ENCODE assay signal across 29 mouse cellular contexts in the genomic region with DNA sequence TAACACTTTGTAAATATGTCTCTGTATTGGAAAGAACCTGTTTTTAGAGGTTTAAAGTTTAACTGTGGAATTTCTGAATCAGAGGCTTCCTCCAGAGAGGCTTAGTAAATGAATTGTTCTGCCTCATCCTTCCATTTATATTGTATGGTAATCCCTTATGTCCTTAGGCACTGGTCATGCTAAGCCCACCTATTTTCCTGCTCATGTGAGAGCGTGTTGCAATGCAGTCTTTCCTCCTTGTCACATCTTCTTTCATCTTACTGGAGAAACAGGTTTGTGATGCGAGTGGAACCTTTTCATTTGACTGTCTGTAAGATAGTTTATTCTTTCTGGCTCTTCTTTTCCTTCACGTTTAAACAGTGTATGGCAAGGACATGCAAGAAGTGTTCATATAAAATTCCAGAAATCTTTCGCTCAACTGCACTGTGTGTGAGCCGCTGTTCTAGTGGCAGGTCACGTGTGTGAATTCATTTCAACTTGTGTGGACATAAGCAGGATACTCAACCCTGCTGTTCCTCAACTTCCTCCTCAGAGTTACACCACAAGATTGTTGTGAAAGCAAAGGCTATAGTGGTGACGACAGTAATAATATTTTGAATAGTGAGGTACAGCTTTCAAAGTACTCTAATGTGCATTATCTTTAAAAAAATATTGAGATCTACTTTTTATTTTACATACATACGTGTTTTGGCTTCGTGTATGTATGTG. TPM values are rescaled to one million over a fixed set of nuclear protein-coding genes. Genes with fewer than 3 reads are reported as not detected.
DNase-seq lines count a peak whose midpoint lies in the region; ATAC-seq and TF ChIP-seq lines count a peak whose summit lies in the region.
"Had no signal": no experiment of that assay in that cellular context is flagged by ENCODE, and none has a peak within 500 bp of the region (broad histone marks: within the 10 kb centered on the region; RNA-seq: fewer than 3 reads in every experiment).

No protein-coding gene starts in this region.

- H3K4me2 ChIP-seq in hindbrain, embryonic 14.5 days (replicated peaks) = no peak overlapping the region
- H3K4me2 ChIP-seq: embryonic facial prominence, embryonic 15.5 days; heart, embryonic 11.5 days; heart, embryonic 15.5 days had no signal

- DNase-seq in hindbrain, embryonic 14.5 days (ENCODE audit: low spot score) = peak; percentile 13
- DNase-seq in hindbrain, embryonic 10.5 days (ENCODE audit: low spot score) = no peak
- DNase-seq in lung, postnatal 25 days (ENCODE audit: low spot score) = peak; percentile 23
- DNase-seq in lung, adult 2 months = no peak
- no peak for DNase-seq in c-Kit-positive CD71-positive TER-119-positive erythroid progenitor cells, embryonic 14.5 days (ENCODE audit: low spot score)
- no peak for DNase-seq in right cerebral cortex, adult 18-20 months
- DNase-seq: adrenal gland, postnatal 10 days; cerebellum, adult 2 months; cerebellum, postnatal 10 days; embryo, embryonic 11 days; heart, adult 2 months; heart, postnatal 14 days had no signal

- no peak overlapping the region for H3K4me3 ChIP-seq in hindbrain, embryonic 14.5 days (replicated peaks; ENCODE audit: low read length)
- H3K4me3 ChIP-seq in hindbrain, embryonic 10.5 days = no peak overlapping the region
- no peak overlapping the region for H3K4me3 ChIP-seq in lung, adult 2 months (replicated peaks; ENCODE audit: extremely low read depth, low read depth, low read length)
- H3K4me3 ChIP-seq: embryonic facial prominence, embryonic 15.5 days; erythroblast, embryonic 14.5 days; forebrain, embryonic 10.5 days; heart, adult 2 months; heart, embryonic 15.5 days had no signal

- no peak for TF ChIP-seq POLR2A in lung, adult 2 months (IDR thresholded peaks at IDR 0.05; ENCODE audit: borderline replicate concordance, extremely low read depth, low read depth, low read length)

- H3K9me3 ChIP-seq in hindbrain, embryonic 14.5 days (ENCODE audit: control insufficient read depth, low read length) = no peaks in the 10 kb centered on the region
- H3K9me3 ChIP-seq in hindbrain, embryonic 10.5 days = no peaks in the 10 kb centered on the region
- H3K9me3 ChIP-seq: embryonic facial prominence, embryonic 15.5 days; heart, embryonic 15.5 days had no signal

- no peak overlapping the region for H3K27ac ChIP-seq in hindbrain, embryonic 14.5 days
- H3K27ac ChIP-seq in hindbrain, embryonic 10.5 days = no peak overlapping the region
- H3K27ac ChIP-seq: embryonic facial prominence, embryonic 15.5 days; forebrain, embryonic 10.5 days; heart, adult 2 months; heart, embryonic 15.5 days had no signal

- H3K27me3 ChIP-seq in hindbrain, embryonic 14.5 days (ENCODE audit: control insufficient read depth, insufficient read depth, low read length) = no peaks in the 10 kb centered on the region
- no peaks in the 10 kb centered on the region for H3K27me3 ChIP-seq in hindbrain, embryonic 10.5 days (ENCODE audit: insufficient read depth, poor library complexity, severe bottlenecking)
- H3K27me3 ChIP-seq: embryonic facial prominence, embryonic 15.5 days; heart, embryonic 15.5 days had no signal

- H3K4me1 ChIP-seq in hindbrain, embryonic 14.5 days (replicated peaks; ENCODE audit: control insufficient read depth, insufficient read depth, low read length) = no peaks in the 10 kb centered on the region
- no peaks in the 10 kb centered on the region for H3K4me1 ChIP-seq in hindbrain, embryonic 10.5 days (replicated peaks)
- H3K4me1 ChIP-seq in lung, adult 2 months (ENCODE audit: control insufficient read depth, insufficient read depth, low read length) = no peaks in the 10 kb centered on the region
- H3K4me1 ChIP-seq: embryonic facial prominence, embryonic 15.5 days; forebrain, embryonic 10.5 days; heart, embryonic 15.5 days had no signal

- no peaks in the 10 kb centered on the region for H3K36me3 ChIP-seq in hindbrain, embryonic 14.5 days (replicated peaks; ENCODE audit: control insufficient read depth, insufficient read depth)
- no peaks in the 10 kb centered on the region for H3K36me3 ChIP-seq in hindbrain, embryonic 10.5 days
- H3K36me3 ChIP-seq: embryonic facial prominence, embryonic 15.5 days; forebrain, embryonic 10.5 days; heart, embryonic 15.5 days had no signal

- H3K9ac ChIP-seq in hindbrain, embryonic 14.5 days = no peak overlapping the region
- H3K9ac ChIP-seq: embryonic facial prominence, embryonic 15.5 days; heart, embryonic 15.5 days had no signal

- ATAC-seq in hindbrain, embryonic 14.5 days (ENCODE audit: low FRiP score) = no peak
- ATAC-seq in hematopoietic stem cell, adult 5-6 weeks (replicated peaks in 1 of 2; ENCODE audit: insufficient read depth in 1 of 2, low FRiP score in 2 of 2, low TSS enrichment in 1 of 2, low read depth in 1 of 2, poor library complexity in 2 of 2, severe bottlenecking in 2 of 2) = peak; percentile 72 to 88
- peak; percentile 96 for ATAC-seq in neutrophil, adult 5-6 weeks (ENCODE audit: extremely low read depth, insufficient number of reproducible peaks, low FRiP score, poor library complexity, severe bottlenecking)
- ATAC-seq: hindbrain, embryonic 16.5 days had no signal

- 88% methylated on average over 9 of the region's 9 CpGs for WGBS in hindbrain, embryonic 14.5 days
- 87% methylated on average over 9 of the region's 9 CpGs for WGBS in hindbrain, embryonic 10.5 days
- WGBS in lung, adult 2 months = 59% methylated on average over 9 of the region's 9 CpGs

- no peak for TF ChIP-seq CTCF in lung, adult 2 months (IDR thresholded peaks at IDR 0.05; ENCODE audit: insufficient read depth, low read length)

RNA-seq across cellular contexts. Expression of a gene that starts 6.8 kb away (rescaled TPM):
- 2.2 and 4.2 TPM in 2 replicates for polyA plus RNA-seq in hindbrain, embryonic 14.5 days (2014; fragmentation: Nextera tagmentation; extraction: Ambion mirVana)
- polyA plus RNA-seq in hindbrain, embryonic 10.5 days (2016; fragmentation: Nextera tagmentation; extraction: Ambion mirVana) = 2.5 and 4.9 TPM in 2 replicates
- polyA plus RNA-seq in lung, adult 2 months (2012; rRNA removed) = 11.4 and 26.2 TPM in 2 replicates
- total RNA-seq in hematopoietic stem cell, adult 5-6 weeks (2017) = not detected in 2 replicates
- not detected in 2 replicates for total RNA-seq in neutrophil, adult 5-6 weeks (2017)
- total RNA-seq: adrenal gland, postnatal 4 days; gastrocnemius, adult 8-10 months; gastrocnemius, postnatal 4 days; heart, adult 2 months; heart, postnatal 14 days; MEL had no signal
- polyA plus RNA-seq: C2C12; cerebellum, adult 2 months; erythroblast, embryonic 14.5 days; heart, adult 2 months had no signal

RNA-seq across cellular contexts. Expression of a gene that starts 34.2 kb away (rescaled TPM):
- not detected in 2 replicates for polyA plus RNA-seq in hindbrain, embryonic 14.5 days (2014; fragmentation: Nextera tagmentation; extraction: Ambion mirVana)
- polyA plus RNA-seq in hindbrain, embryonic 10.5 days (2016; fragmentation: Nextera tagmentation; extraction: Ambion mirVana) = not detected in 2 replicates
- polyA plus RNA-seq in lung, adult 2 months (2012; rRNA removed) = 1.7 and 1.8 TPM in 2 replicates
- not detected in 2 replicates for total RNA-seq in hematopoietic stem cell, adult 5-6 weeks (2017)
- not detected in 2 replicates for total RNA-seq in neutrophil, adult 5-6 weeks (2017)
- total RNA-seq: adrenal gland, postnatal 10 days; adrenal gland, postnatal 4 days; gastrocnemius, adult 8-10 months; gastrocnemius, postnatal 4 days; heart, adult 2 months; heart, postnatal 14 days; MEL had no signal
- polyA plus RNA-seq: brain, embryonic 14.5 days; C2C12; cerebellum, adult 2 months; embryonic facial prominence, embryonic 11.5 days; embryonic facial prominence, embryonic 15.5 days; erythroblast, embryonic 14.5 days; forebrain, embryonic 14.5 days; heart, embryonic 11.5 days; heart, embryonic 15.5 days; hindbrain, embryonic 11.5 days; hindbrain, embryonic 16.5 days had no signal

Comparison
In these comparisons a context has a peak if more than half of its experiments do, and no peak if none do; other contexts are left out.
1. DNase-seq: peak in hindbrain, embryonic 14.5 days (single experiment) and lung, postnatal 25 days (single experiment); none in hindbrain, embryonic 10.5 days (single experiment), lung, adult 2 months (single experiment), c-Kit-positive CD71-positive TER-119-positive erythroid progenitor cells, embryonic 14.5 days (single experiment) and right cerebral cortex, adult 18-20 months (single experiment).